Mouse (Mus musculus) retina, postnatal 1 day (tissue): ENCODE measurements at regions not wholly inside any gene's neighbourhood (a gene's known extent, or its start where the extent isn't known, plus 50 kb on each side); places are given as distances from the start of the nearest gene placed in this dataset.

Source experiments
- DNase-seq: peaks from one replicate; pipeline ENCODE4 v3.0.0-alpha.2; 2012

DNA sequence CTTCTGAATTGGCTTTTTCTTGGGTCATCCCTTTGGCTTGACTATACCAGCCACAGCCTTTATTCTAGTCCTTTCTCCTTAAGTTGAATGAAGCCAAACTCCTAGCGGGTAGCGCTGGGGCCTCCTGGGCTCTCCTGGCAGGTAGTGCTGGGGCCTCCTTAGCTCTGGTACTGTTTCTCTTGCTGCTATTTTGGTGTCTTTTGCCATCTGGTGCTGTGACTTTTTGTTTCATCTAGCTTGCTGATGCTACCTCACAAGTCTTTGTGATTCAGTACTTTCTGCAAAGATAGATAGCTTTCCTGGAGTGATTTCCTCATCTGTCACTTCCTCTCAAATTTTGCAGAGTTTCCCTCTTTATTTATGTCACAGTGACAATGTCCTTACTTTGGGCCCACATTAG, 90.1 kb downstream of the Tmem200c start:
- DNase-seq, result no peak

DNA sequence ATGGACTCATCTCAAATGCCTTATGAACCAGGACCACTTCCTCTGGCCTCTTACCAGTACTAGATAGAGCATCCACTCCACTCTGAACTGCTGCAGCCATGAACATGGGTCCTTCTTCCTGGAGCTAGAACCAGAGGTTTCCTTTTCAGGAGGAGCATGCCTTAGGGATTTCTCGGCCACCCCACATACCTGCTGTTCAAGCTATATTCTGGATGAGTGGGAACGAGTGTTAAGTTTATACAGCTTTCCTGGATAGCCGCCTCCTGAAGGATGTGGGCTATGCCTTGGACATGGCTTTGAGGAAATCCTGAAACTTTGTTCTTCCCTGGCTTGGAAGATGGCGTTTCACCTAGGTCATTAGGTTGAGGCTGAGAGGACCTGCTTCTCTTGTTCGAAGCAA, 91.8 kb downstream of the Tmem200c start:
- no peak for DNase-seq

DNA sequence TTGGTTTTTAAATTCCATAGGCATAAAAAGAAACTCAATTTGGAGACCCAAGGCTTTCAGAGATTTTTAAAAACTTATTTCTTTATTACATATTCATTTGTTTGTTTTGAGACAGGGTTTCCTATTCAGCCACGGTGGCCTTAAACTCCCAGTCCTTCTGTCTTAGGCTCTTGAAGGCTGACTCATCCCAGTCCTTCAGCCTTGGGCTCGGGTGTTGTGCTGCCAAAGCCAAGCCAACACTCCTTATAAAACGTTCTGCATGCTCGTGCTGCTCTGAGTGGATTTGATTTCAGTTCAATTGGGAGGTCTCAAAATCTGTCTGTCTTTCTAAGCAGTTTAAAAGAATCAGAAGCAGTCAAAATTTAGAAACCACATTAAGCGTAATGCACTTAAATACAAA, 96.8 kb downstream of the Tmem200c start:
- DNase-seq, result no peak

DNA sequence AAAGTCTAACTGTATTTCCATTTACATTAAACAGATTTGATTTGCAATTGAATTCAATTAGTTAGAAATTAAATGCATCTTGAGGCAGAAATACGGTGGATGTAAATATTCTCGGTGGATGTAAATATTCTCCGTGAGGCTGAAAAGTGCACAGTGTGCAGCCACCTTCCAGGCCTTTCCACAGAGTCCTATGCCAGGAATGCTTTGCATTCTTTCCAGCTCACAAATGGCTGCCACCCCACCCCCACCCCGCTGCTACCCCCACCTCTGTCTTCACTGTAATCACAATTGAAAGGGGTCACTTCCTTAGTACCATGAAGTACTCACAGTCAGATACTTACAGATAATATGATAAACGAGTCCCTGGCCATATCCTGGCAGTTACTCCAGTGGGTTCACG, 101.0 kb downstream of the Tmem200c start:
- no peak for DNase-seq

DNA sequence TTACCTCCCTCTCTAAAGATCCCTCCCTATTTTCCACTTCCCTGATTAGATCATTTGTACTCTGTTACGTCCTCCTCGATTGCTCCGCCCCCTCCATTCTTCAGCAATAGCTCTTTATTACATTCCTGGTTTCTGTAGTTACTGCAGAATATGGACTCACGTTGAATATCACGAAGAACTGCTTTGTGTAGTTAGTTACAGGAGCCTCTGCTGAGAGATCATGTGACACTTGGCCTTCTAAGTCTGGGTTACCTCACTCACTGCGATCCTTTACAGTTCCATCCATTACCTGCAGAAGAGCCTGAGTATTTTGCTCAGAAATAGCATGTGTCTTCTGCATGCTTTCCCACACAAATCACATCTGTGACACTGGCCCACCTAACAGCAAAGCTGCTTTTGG, 102.3 kb downstream of the Tmem200c start:
- DNase-seq, result no peak

DNA sequence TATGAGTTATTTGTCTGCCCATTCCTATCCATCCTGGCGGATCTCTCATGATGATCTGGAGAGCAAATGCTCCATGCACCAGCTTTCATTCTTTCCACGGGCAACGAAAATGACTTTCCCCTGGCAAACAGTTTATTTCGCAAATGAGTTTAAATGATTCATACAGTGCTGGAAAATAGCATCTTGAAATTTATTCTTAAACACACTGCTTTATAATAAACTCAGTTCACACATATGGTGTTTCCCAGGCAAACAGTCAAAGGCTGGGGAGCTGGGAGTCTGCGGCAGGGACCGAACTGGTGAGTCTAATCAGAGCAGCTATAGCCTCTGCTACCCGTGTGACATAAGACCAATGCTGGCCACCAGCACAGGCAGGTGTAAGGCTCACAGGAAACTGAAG, 106.8 kb downstream of the Tmem200c start:
- DNase-seq, result no peak

DNA sequence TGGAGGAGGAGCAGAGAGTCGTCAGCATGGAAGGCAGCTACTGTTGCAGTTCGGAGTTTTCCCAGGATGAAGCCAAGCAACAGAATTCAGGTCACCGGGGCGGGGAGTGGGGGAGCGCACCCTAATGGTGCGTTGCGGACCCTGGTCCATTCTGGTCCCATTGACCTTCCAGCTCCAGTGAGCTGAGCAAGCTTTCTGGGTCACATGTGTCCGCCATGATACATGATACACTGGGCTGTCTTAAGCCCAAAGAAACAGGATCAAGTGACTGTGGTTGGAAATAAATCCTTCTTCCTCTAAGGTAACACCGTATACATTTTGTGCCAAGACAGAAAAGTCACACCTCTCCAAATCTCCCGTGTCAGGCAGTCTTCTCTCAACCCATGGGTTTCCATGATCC, 107.6 kb downstream of the Tmem200c start:
- DNase-seq, result no peak

DNA sequence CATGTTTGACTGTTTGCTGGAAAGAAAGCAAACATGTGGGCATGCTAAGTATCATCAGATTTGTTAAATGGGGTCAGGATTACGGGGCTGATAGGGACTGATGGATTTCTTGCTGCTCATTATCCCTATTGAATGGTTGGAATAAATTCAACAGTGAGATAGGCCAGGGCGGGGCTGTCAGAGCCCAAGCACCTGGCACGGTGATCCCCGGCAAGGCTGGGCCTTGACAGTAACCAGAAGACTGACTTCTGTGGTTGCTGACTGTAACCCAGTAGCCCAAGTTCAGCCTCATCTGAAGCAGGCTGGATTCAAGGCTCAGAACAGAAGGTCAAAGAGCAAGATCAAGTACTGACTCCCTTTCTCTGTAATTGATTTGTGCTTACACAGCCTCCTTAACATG, 109.6 kb downstream of the Tmem200c start:
- DNase-seq, result peak; percentile 35

DNA sequence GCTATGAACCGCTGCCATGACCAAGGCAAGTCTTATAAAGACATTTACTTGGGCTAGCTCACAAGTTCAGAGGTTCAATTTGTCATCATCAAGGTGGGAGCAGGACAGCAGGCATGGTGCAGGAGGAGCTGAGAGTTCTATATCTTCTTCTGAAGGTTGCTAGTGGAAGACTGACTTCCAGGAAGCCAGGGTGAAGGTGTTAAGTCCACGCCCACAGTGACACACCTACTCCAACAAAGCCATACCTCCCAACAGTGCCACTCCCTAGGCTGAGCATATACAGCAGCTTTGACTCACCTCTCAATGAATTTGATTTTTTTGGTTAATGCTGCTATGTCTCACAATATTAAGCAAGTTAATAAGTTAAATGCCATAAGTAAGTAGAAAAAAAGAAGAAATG, 119.2 kb upstream of the Epb41l3 start:
- no peak for DNase-seq

DNA sequence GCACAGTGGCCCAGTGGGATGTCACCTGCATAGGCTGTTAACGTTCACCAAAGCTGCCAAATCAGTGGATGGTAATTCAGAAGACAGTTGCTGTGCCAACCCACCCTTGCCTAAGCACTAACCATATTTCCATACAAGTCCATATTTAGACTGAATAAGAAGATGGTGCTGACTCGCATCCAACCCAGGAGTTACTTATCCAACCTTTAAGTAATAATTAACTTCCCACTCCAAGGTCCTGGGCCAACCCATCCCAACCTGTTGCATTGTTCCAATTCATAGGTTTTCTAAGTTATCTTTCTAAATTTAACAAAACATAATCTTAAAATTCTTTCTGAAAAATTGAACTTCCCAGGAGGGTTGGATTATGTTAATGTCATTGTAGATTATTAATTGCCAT, 114.3 kb upstream of the Epb41l3 start:
- DNase-seq, result no peak

DNA sequence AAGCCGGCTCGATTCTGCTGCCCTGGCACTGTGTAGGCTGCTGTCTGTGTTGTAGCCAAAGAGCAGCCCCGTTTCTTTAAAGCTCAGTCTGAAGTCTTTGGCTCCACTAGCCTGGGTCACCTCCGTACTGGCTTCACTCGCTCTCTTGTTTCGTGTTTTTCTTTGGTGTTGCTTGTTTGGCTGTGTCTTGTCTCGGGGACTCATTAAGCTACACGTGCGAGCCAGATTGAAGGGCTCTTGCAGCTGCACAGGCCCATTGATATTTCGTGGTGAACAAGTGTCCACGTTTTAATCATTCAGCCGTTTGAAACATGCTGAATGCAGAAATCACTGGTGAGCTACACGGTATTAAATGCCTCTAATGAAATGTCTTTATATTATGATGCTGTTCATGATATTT, 99.9 kb upstream of the Epb41l3 start:
- no peak for DNase-seq

DNA sequence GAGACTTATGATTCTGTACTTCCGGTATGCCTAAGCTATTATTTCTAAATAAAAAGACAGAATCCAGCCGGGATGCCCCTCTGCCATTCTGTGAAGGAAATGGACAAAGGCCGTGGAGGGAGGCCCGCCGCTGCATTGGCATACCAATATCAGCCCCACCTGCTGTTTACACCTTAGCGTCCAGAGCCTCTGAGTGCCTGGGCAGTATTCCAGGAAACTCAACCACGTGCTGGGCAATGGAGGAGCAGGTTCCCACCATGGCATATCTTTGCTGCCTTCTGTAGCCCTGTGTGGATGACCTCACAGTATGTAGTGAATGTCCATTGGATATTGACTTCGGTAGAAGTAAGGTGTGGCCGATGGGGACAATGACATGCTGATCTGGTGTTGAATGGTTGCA, 97.3 kb upstream of the Epb41l3 start:
- DNase-seq, result no peak

DNA sequence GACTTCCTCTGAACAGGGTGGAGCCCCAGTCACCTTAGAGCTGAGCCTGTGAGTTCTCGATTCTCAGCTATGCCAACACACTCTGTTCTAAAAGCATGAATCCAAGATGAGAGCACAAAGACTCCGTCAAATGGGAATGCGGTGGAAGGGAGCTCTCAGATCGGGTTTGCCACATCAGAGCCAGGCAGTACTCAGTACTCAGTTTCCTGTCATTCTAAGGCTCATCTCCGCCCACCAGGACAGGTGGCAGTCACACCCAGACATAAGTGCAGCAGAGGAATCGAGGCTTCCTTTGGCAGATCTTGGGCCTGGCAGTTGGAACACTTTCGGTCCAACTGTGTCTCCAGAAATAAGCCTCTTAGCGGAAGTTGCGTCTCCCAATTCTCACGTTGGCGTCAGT, 94.4 kb upstream of the Epb41l3 start:
- no peak for DNase-seq

DNA sequence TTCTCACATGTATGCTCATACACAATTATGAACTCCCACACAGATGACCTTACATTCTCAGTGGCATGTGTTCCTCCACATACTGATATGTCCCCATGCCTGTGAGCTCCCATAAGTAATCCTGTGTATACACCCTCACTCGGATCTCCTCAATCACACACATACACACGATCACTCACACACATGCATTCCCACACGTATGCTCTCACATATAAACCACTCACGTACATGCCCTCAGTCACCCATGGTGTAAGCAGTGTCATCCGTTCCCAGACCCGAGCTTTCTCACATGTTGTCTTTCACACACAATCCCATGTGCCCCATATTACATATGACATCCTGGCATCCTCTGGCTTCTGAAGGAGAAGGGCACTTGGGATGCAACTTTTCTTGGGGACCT, 93.4 kb upstream of the Epb41l3 start:
- DNase-seq, result no peak

DNA sequence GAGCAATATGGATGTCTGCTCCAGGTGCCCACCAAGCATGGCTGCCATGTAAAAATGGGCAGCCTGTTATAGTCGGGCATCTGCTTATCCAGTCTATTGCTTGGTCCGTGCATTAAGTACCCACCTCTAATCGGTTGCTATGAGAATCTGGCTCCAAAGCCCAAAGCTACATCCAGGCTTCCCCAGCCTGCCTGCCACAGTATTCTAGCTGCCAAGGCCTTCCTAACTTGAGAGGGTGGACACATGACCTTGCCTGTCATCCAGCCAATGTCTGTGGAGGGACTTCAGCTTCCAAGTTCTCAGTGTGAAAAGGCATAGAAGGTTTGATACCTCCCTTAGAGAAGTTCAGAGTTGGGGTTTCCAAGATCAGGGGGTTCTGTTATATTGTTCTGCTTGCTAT, 75.6 kb upstream of the Epb41l3 start:
- no peak for DNase-seq

DNA sequence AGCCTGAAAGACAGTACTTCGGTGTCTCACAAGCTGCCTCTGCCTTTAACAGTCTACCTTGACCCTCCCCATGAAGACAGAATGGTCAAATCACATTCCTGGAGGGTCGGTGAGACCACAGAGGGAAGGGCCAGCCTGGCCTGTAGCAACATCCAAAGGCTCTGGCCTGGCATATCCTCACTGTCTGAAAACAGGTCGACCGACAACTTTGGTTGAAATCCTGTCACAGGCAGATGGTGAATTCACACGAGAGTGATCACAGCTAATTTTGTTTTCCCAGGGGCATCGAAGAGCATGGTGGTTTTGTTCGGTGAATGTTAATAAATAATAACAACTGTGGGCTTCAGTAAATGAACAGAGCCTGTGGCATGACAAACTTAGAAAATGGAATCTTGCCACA, 71.4 kb upstream of the Epb41l3 start:
- DNase-seq, result peak; percentile 63

DNA sequence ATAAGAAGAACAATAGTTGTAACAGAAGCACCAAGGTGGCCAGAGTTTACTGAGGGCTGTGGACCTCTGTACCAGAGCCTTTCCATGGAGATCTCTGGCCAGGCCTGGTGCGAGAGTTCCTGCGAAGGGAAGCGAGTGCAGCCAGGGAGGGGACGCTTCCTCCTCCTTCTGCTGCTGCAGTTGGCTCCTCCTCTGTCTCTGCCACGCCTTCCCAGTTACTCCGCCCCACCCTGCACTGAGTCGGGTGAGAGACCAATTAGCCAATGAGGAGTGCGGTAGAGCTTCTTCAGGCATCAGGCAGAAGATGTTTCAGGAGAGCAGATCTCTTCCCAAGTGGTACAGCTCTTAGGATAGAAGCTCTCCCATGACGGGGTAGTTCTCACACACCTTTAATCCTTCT, 69.2 kb upstream of the Epb41l3 start:
- DNase-seq, result peak; percentile 45
